ENCODE assay signal across 7 mouse cellular contexts in the genomic region with DNA sequence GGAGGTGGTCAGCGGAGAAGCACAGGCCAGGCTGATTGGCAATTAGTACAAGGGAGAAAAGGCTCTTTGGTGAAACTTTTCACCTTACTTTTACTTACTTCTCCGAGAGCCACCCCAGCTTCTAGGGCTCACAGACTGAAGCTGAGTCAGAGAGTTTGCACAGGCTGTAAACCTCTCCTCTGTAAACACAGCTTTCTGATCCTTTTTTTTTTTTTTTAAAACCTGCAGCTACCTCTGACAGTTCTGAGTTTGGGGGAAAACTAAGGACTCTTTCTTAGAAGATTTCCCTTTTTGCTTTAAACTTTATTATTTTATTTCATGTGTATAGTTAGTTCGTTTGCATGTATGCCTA. TPM values are rescaled to one million over a fixed set of nuclear protein-coding genes. Genes with fewer than 3 reads are reported as not detected.
DNase-seq lines count a peak whose midpoint lies in the region; ATAC-seq and TF ChIP-seq lines count a peak whose summit lies in the region.

No protein-coding gene starts in this region.

- H3K9ac ChIP-seq in lung, postnatal 0 days (replicated peaks; ENCODE audit: low read depth): peak overlapping the region; percentile 60
- H3K9ac ChIP-seq in limb, embryonic 12.5 days (replicated peaks): peak overlapping the region; percentile 65
- H3K9ac ChIP-seq in stomach, embryonic 14.5 days (replicated peaks; ENCODE audit: low read depth, low read length): peak overlapping the region; percentile 40; the same call in 1 of the 2 replicates

- DNase-seq in lung, postnatal 0 days (ENCODE audit: low spot score): peak; percentile 31
- DNase-seq in lung, postnatal 4 days: no peak
- no peak for DNase-seq in c-Kit-positive CD71-positive TER-119-positive erythroid progenitor cells, embryonic 14.5 days (ENCODE audit: low spot score)
- DNase-seq in spleen, postnatal 14 days (ENCODE audit: low spot score in 2 of 2): no peak

- no peak for TF ChIP-seq POLR2A in embryonic fibroblast, embryonic 13.5 days (IDR thresholded peaks at IDR 0.05; ENCODE audit: low read depth, low read length)

- peak; percentile 5; the same call in 1 of the 2 replicates for ATAC-seq in lung, postnatal 0 days
- ATAC-seq in limb, embryonic 12.5 days (ENCODE audit: insufficient number of reproducible peaks, insufficient read depth, low FRiP score, low TSS enrichment, low read depth): no peak
- no peak for ATAC-seq in stomach, embryonic 14.5 days (ENCODE audit: insufficient number of reproducible peaks, insufficient read depth, low FRiP score, low read depth)

- no peaks in the 10 kb centered on the region for H3K36me3 ChIP-seq in lung, postnatal 0 days (ENCODE audit: insufficient read depth, low read length)
- H3K36me3 ChIP-seq in limb, embryonic 12.5 days: no peaks in the 10 kb centered on the region
- no peaks in the 10 kb centered on the region for H3K36me3 ChIP-seq in stomach, embryonic 14.5 days (ENCODE audit: control insufficient read depth, insufficient read depth, low read length)

- no peaks in the 10 kb centered on the region for H3K27me3 ChIP-seq in lung, postnatal 0 days (replicated peaks; ENCODE audit: insufficient read depth, low read length)
- H3K27me3 ChIP-seq in limb, embryonic 12.5 days: peaks cover 39% of the 10 kb centered on the region
- no peaks in the 10 kb centered on the region for H3K27me3 ChIP-seq in stomach, embryonic 14.5 days (ENCODE audit: control insufficient read depth, insufficient read depth, low read length)

- TF ChIP-seq EP300 in lung, postnatal 0 days (IDR thresholded peaks at IDR 0.05): no peak

- no peak overlapping the region for H3K27ac ChIP-seq in lung, postnatal 0 days (ENCODE audit: low read length)
- H3K27ac ChIP-seq in embryonic fibroblast, embryonic 13.5 days (ENCODE audit: insufficient read depth, low read length): no peak overlapping the region
- H3K27ac ChIP-seq in limb, embryonic 12.5 days: no peak overlapping the region
- peak overlapping the region; percentile 44; the same call in 1 of the 2 replicates for H3K27ac ChIP-seq in stomach, embryonic 14.5 days (ENCODE audit: low read length)

- peak overlapping the region; percentile 56 for H3K4me3 ChIP-seq in lung, postnatal 0 days (ENCODE audit: low read depth, low read length)
- H3K4me3 ChIP-seq in embryonic fibroblast, embryonic 13.5 days (ENCODE audit: insufficient read depth, low read length): peak overlapping the region; percentile 58
- peak overlapping the region; percentile 52 for H3K4me3 ChIP-seq in limb, embryonic 12.5 days (replicated peaks)
- peak overlapping the region; percentile 44 for H3K4me3 ChIP-seq in stomach, embryonic 14.5 days (ENCODE audit: low read depth, low read length)

- H3K4me2 ChIP-seq in lung, postnatal 0 days (replicated peaks; ENCODE audit: low read depth, low read length): peak overlapping the region; percentile 91
- H3K4me2 ChIP-seq in limb, embryonic 12.5 days: peak overlapping the region; percentile 92
- H3K4me2 ChIP-seq in stomach, embryonic 14.5 days (replicated peaks; ENCODE audit: low read depth, low read length): peak overlapping the region; percentile 90

- H3K4me1 ChIP-seq in lung, postnatal 0 days (ENCODE audit: insufficient read depth, low read depth, low read length): no peaks in the 10 kb centered on the region
- no peaks in the 10 kb centered on the region for H3K4me1 ChIP-seq in embryonic fibroblast, embryonic 13.5 days (ENCODE audit: control insufficient read depth, insufficient read depth, low read length)
- no peaks in the 10 kb centered on the region for H3K4me1 ChIP-seq in limb, embryonic 12.5 days (replicated peaks)
- H3K4me1 ChIP-seq in stomach, embryonic 14.5 days (ENCODE audit: control insufficient read depth, insufficient read depth, low read length): 0 out of 2 replicates have a peak, but pooled peaks cover 5% of the 10 kb centered on the region

- 39% methylated on average over 3 of the region's 3 CpGs for WGBS in lung, postnatal 0 days
- 27% methylated on average over 3 of the region's 3 CpGs for WGBS in limb, embryonic 12.5 days
- WGBS in stomach, embryonic 14.5 days: 35% methylated on average over 3 of the region's 3 CpGs

- no peaks in the 10 kb centered on the region for H3K9me3 ChIP-seq in lung, postnatal 0 days (ENCODE audit: low read length)
- H3K9me3 ChIP-seq in limb, embryonic 12.5 days: no peaks in the 10 kb centered on the region
- H3K9me3 ChIP-seq in stomach, embryonic 14.5 days (ENCODE audit: control insufficient read depth, low read depth, low read length): no peaks in the 10 kb centered on the region

- no peak for TF ChIP-seq CTCF in lung, postnatal 0 days (IDR thresholded peaks at IDR 0.05)
- no peak for TF ChIP-seq CTCF in embryonic fibroblast, embryonic 13.5 days (IDR thresholded peaks at IDR 0.05; ENCODE audit: borderline replicate concordance, insufficient read depth, low read length)

RNA-seq across cellular contexts. Expression of a gene that starts 0.7 kb away (rescaled TPM):
- polyA plus RNA-seq in lung, postnatal 0 days (2015; fragmentation: Nextera tagmentation; extraction: Ambion mirVana): 29.2 and 30.5 TPM in 2 replicates
- polyA plus RNA-seq in embryonic fibroblast, embryonic 13.5 days (2011; ENCODE audit: insufficient read length, low read depth, missing spikeins): 16.2 and 22.2 TPM in 2 replicates
- 3.2 and 3.4 TPM in 2 replicates for polyA plus RNA-seq in limb, embryonic 12.5 days (2016; fragmentation: Nextera tagmentation; extraction: Ambion mirVana)
- 22.5 and 23.7 TPM in 2 replicates for polyA plus RNA-seq in stomach, embryonic 14.5 days (2014; fragmentation: Nextera tagmentation; extraction: Ambion mirVana)

RNA-seq across cellular contexts. Expression of a gene that starts 27.5 kb away (rescaled TPM):
- polyA plus RNA-seq in lung, postnatal 0 days (2015; fragmentation: Nextera tagmentation; extraction: Ambion mirVana): 29.8 and 30.6 TPM in 2 replicates
- polyA plus RNA-seq in embryonic fibroblast, embryonic 13.5 days (2011; ENCODE audit: insufficient read length, low read depth, missing spikeins): 36.4 and 36.5 TPM in 2 replicates
- 56.9 and 61.3 TPM in 2 replicates for polyA plus RNA-seq in limb, embryonic 12.5 days (2016; fragmentation: Nextera tagmentation; extraction: Ambion mirVana)
- polyA plus RNA-seq in stomach, embryonic 14.5 days (2014; fragmentation: Nextera tagmentation; extraction: Ambion mirVana): 46.2 and 55.0 TPM in 2 replicates
